Comparison of ENCODE assay signal across 10 mouse cellular contexts in the genomic region with DNA sequence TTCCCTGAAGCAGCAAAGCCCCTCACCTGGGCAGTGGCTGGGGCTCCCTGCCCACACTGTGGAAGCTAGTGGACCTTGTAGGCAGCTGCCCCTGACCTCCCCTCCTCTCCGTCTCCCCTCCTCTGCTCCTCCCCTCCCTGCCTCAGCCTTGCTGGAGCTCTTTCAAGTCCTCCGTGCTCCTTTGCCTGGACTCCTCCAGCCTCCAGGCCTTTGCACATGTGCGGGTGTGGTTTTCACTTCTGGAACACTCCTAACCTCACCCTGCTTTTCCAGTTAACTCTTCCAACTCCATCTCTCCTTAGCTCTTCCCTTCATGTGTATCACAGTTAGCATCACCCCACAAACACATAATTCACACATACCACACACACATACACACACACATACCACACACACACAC.
A peak's percentile ranks its signal among the peaks of the same experiment; 100 is the strongest.
DNase-seq lines count a peak whose midpoint lies in the region; ATAC-seq lines count a peak whose summit lies in the region.
"Had no signal": no experiment of that assay in that cellular context is flagged by ENCODE, and none has a peak within 500 bp of the region (broad histone marks: within the 10 kb centered on the region; RNA-seq: fewer than 3 reads in every experiment).

No protein-coding gene starts in this region.

- no peak overlapping the region for H3K4me3 ChIP-seq in embryonic facial prominence, embryonic 15.5 days (replicated peaks)
- H3K4me3 ChIP-seq in lung, embryonic 15.5 days, result no peak overlapping the region
- H3K4me3 ChIP-seq: erythroblast, embryonic 14.5 days; neural tube, embryonic 12.5 days had no signal

- peak overlapping the region; percentile 93 for H3K27ac ChIP-seq in embryonic facial prominence, embryonic 15.5 days (replicated peaks)
- peak overlapping the region; percentile 88 for H3K27ac ChIP-seq in lung, embryonic 15.5 days

- DNase-seq in kidney, adult 11 months, result peak; percentile 69
- DNase-seq in kidney, adult 9 months, result no peak
- peak; percentile 50 to 53 for DNase-seq in heart, postnatal 14 days
- DNase-seq in thymus, postnatal 36 days, result no peak
- no peak for DNase-seq in layer of hippocampus, postnatal 14 days (ENCODE audit: low spot score in 2 of 2)
- DNase-seq in liver, result no peak

- no peak overlapping the region for H3K9ac ChIP-seq in embryonic facial prominence, embryonic 15.5 days
- H3K9ac ChIP-seq in lung, embryonic 15.5 days, result no peak overlapping the region

- no peaks in the 10 kb centered on the region for H3K36me3 ChIP-seq in embryonic facial prominence, embryonic 15.5 days
- H3K36me3 ChIP-seq in lung, embryonic 15.5 days, result no peaks in the 10 kb centered on the region
- H3K36me3 ChIP-seq: neural tube, embryonic 12.5 days had no signal

- ATAC-seq in embryonic facial prominence, embryonic 15.5 days (ENCODE audit: insufficient number of reproducible peaks, low FRiP score, low TSS enrichment, low read depth), result no peak
- ATAC-seq in lung, embryonic 15.5 days (ENCODE audit: borderline replicate concordance, extremely low read depth, low FRiP score, low TSS enrichment), result no peak

- intact Hi-C loops in heart, postnatal 14 days (cut with DNase I), result loop anchor here (5.0 kb wide), 1 partner anchor 241 kb away; the partner anchor contains the start of gene Ier5l

- no peaks in the 10 kb centered on the region for H3K9me3 ChIP-seq in embryonic facial prominence, embryonic 15.5 days (replicated peaks)
- no peaks in the 10 kb centered on the region for H3K9me3 ChIP-seq in lung, embryonic 15.5 days
- H3K9me3 ChIP-seq: neural tube, embryonic 12.5 days had no signal

- H3K4me2 ChIP-seq in embryonic facial prominence, embryonic 15.5 days (replicated peaks), result no peak overlapping the region
- no peak overlapping the region for H3K4me2 ChIP-seq in lung, embryonic 15.5 days

- H3K27me3 ChIP-seq in embryonic facial prominence, embryonic 15.5 days, result no peaks in the 10 kb centered on the region
- no peaks in the 10 kb centered on the region for H3K27me3 ChIP-seq in lung, embryonic 15.5 days
- H3K27me3 ChIP-seq: neural tube, embryonic 12.5 days had no signal

- H3K4me1 ChIP-seq in embryonic facial prominence, embryonic 15.5 days, result peaks cover 81% of the 10 kb centered on the region
- H3K4me1 ChIP-seq in lung, embryonic 15.5 days, result peaks cover 66% of the 10 kb centered on the region

- 3% methylated on average over 3 of the region's 3 CpGs for WGBS in embryonic facial prominence, embryonic 15.5 days
- WGBS in lung, embryonic 15.5 days, result 11% methylated on average over 3 of the region's 3 CpGs

Comparison
In these comparisons a context has a peak if more than half of its experiments do, and no peak if none do; other contexts are left out.
1. DNase-seq: peak in kidney, adult 11 months (single experiment) and heart, postnatal 14 days (2 of 2); none in kidney, adult 9 months (single experiment), thymus, postnatal 36 days (0 of 2), layer of hippocampus, postnatal 14 days (0 of 2) and liver (single experiment).